Mouse (Mus musculus) myocyte (in vitro differentiated cells): ENCODE data around the gene Osbpl3.

ENCODE experiments used
- E2F4 ChIP-seq: IDR thresholded peaks from one replicate; pipeline ENCODE4 v1.6.1; 2011; ENCODE audit warnings: mild to moderate bottlenecking, control low read depth, moderate library complexity; ENCODE audit not compliant: insufficient read depth
- MAX ChIP-seq: IDR thresholded peaks from one replicate; pipeline ENCODE4 v1.6.1; 2011; ENCODE audit warnings: low read depth, mild to moderate bottlenecking, control low read depth
- MYOD1 ChIP-seq, 3 experiments: IDR thresholded peaks; one replicate each; pipeline ENCODE4 v1.6.1; 2011; ENCODE audit warnings: control low read depth in 2 of 3, low read depth in 2 of 3, mild to moderate bottlenecking in 2 of 3, moderate library complexity in 1 of 3; ENCODE audit not compliant: insufficient read length in 2 of 3, control insufficient read depth in 1 of 3
- POLR2A ChIP-seq: IDR thresholded peaks from one replicate; pipeline ENCODE4 v1.6.1; 2011; ENCODE audit warnings: low read depth, mild to moderate bottlenecking, control low read depth, moderate library complexity; ENCODE audit not compliant: insufficient read length
- POLR2AphosphoS2 ChIP-seq: IDR thresholded peaks from one replicate; pipeline ENCODE4 v1.6.1; 2011; ENCODE audit warnings: low read depth, control low read depth; ENCODE audit not compliant: insufficient read length
- SRF ChIP-seq: IDR thresholded peaks from one replicate; pipeline ENCODE4 v1.6.1; 2011; ENCODE audit warnings: low read depth; ENCODE audit not compliant: control insufficient read depth, insufficient read length
- TCF12 ChIP-seq: IDR thresholded peaks from one replicate; pipeline ENCODE4 v1.6.1; 2011; ENCODE audit warnings: mild to moderate bottlenecking, control low read depth; ENCODE audit not compliant: poor library complexity, insufficient read depth, severe bottlenecking
- TCF3 ChIP-seq: IDR thresholded peaks from one replicate; pipeline ENCODE4 v1.6.1; 2011; ENCODE audit warnings: low read depth, control low read depth; ENCODE audit not compliant: insufficient read length
- USF1 ChIP-seq: IDR thresholded peaks from one replicate; pipeline ENCODE4 v1.6.1; 2011; ENCODE audit warnings: low read depth, mild to moderate bottlenecking, control low read depth, moderate library complexity

DNA sequence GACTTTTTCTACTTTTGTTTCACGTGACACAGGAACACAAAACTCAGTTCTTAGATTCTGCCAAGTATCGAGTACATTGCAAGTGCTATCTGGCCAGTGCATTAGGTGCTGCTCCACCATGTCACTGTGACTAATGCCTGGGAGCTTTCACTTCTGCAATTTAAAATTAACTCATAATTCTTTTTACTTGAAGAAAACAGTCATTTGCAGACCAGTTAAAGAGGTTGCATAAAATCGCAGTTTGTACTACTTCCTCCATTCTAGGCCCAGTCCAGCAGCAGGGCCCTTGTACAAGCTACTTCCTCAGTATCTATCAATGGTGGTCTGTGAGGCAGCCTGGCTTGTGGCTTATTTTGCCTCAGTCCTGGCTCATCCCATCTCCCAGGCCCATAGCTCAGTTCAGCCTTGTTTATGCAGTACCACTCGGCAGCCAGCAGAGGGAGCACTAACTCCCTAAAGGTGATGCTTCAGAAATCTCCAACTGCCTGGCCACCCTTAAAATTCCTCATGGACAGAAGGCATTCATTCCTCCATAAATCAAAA lies 151.0 kb downstream of the Osbpl3 start:
- TF ChIP-seq POLR2AphosphoS2 (no peak), TCF3 (no peak), E2F4 (no peak), POLR2A (no peak), MAX (no peak), MYOD1 (IDR thresholded peaks at IDR 0.05; ENCODE audit: control insufficient read depth in 1 of 3, insufficient read length in 2 of 3, low read depth in 2 of 3) (no peak), TCF12 (no peak), SRF (no peak), USF1 (no peak)
